Mouse (Mus musculus): ENCODE results near the gene Gm30083. TPM values are rescaled to one million over a fixed set of nuclear protein-coding genes. Genes with fewer than 3 reads are reported as not detected.

The Gm30083 gene
- polyA plus RNA-seq, 1 experiment = not detected

GRCm38 (mm10) chr14:34026710-34027109 is 11.7 kb upstream of the Gm30083 start:
- Histone ChIP-seq H3K27me3 (ENCODE audit: control insufficient read depth, insufficient read depth, low read length) (no peaks in the 10 kb centered on the region), H3K4me3 (ENCODE audit: control insufficient read depth, insufficient read depth, low read length) (no peak overlapping the region), H3K4me1 (replicated peaks; ENCODE audit: control insufficient read depth, insufficient read depth, low read length) (no peaks in the 10 kb centered on the region), H3K36me3 (ENCODE audit: control insufficient read depth, insufficient read depth, low read length) (no peaks in the 10 kb centered on the region), H3K27ac (ENCODE audit: control insufficient read depth, insufficient read depth, low read length) (no peak overlapping the region)
- DNase-seq = no peak
- 92% methylated on average over 2 of the region's 2 CpGs for WGBS
- TF ChIP-seq POLR2A (IDR thresholded peaks at IDR 0.05; ENCODE audit: control insufficient read depth, extremely low read depth, insufficient read depth, low read length, poor library complexity) = no peak
- no peak for TF ChIP-seq CTCF (IDR thresholded peaks at IDR 0.05; ENCODE audit: borderline replicate concordance, control insufficient read depth, extremely low read depth, insufficient read depth, low read length, poor library complexity)

- TF ChIP-seq POLR2A (IDR thresholded peaks at IDR 0.05; ENCODE audit: control insufficient read depth, extremely low read depth, insufficient read depth, low read length, poor library complexity) (no peak), CTCF (IDR thresholded peaks at IDR 0.05; ENCODE audit: borderline replicate concordance, control insufficient read depth, extremely low read depth, insufficient read depth, low read length, poor library complexity) (no peak)
- no peaks in the 10 kb centered on the region for H3K4me1 ChIP-seq (replicated peaks; ENCODE audit: control insufficient read depth, insufficient read depth, low read length)
- DNase-seq = no peak
- no peaks in the 10 kb centered on the region for H3K27me3 ChIP-seq (ENCODE audit: control insufficient read depth, insufficient read depth, low read length)
- WGBS = 88% methylated on average over 2 of the region's 2 CpGs
- no peak overlapping the region for H3K4me3 ChIP-seq (ENCODE audit: control insufficient read depth, insufficient read depth, low read length)
- no peak overlapping the region for H3K27ac ChIP-seq (ENCODE audit: control insufficient read depth, insufficient read depth, low read length)
- H3K36me3 ChIP-seq (ENCODE audit: control insufficient read depth, insufficient read depth, low read length) = no peaks in the 10 kb centered on the region
Measured at GRCm38 (mm10) chr14:34016938-34017337, 2.0 kb upstream of the Gm30083 start.

DNA sequence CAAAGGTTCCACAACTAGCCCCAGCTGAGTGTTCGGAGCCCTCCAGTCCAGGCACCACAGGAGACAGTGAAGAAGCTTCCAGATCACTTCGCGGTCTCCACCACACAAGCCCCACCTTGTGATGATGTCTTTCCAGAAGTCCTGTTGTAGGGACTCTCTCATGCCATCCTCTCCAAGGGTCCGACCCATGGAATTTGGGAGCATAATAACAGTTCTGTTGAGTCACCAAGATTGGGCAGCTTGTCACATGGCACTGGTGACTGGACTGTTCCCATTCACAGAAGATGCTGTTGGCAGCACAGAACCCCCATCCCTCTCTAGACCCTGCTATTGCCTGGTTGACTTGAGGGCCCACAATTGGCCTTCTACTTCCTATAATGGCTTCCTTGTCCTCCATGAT is 1.4 kb upstream of the Gm30083 start, which contains the start of gene Gm5460:
TSS of gene Gm5460 (plus strand) at position 378 of the 400 bp plus-strand sequence.
- no peak for DNase-seq
- WGBS = 96% methylated on average over 4 of the region's 4 CpGs

GRCm38 (mm10) chr14:34002358-34002757 is 12.6 kb downstream of the Gm30083 start:
- WGBS = 78% methylated on average over 5 of the region's 5 CpGs
- no peaks in the 10 kb centered on the region for H3K4me1 ChIP-seq (replicated peaks; ENCODE audit: control insufficient read depth, insufficient read depth, low read length)
- no peak for DNase-seq
- H3K27ac ChIP-seq (ENCODE audit: control insufficient read depth, insufficient read depth, low read length) = no peak overlapping the region
- no peaks in the 10 kb centered on the region for H3K36me3 ChIP-seq (ENCODE audit: control insufficient read depth, insufficient read depth, low read length)
- no peak overlapping the region for H3K4me3 ChIP-seq (ENCODE audit: control insufficient read depth, insufficient read depth, low read length)
- H3K27me3 ChIP-seq (ENCODE audit: control insufficient read depth, insufficient read depth, low read length) = no peaks in the 10 kb centered on the region
- TF ChIP-seq POLR2A (IDR thresholded peaks at IDR 0.05; ENCODE audit: control insufficient read depth, extremely low read depth, insufficient read depth, low read length, poor library complexity) = no peak
- TF ChIP-seq CTCF (IDR thresholded peaks at IDR 0.05; ENCODE audit: borderline replicate concordance, control insufficient read depth, extremely low read depth, insufficient read depth, low read length, poor library complexity) = no peak

More for the DNA sequence above, 1.4 kb upstream of the Gm30083 start, which contains the start of gene Gm5460:
- Histone ChIP-seq H3K27me3 (ENCODE audit: control insufficient read depth, insufficient read depth, low read length) (no peaks in the 10 kb centered on the region), H3K27ac (ENCODE audit: control insufficient read depth, insufficient read depth, low read length) (no peak within 1 kb of the TSS), H3K4me3 (ENCODE audit: control insufficient read depth, insufficient read depth, low read length) (no peak within 1 kb of the TSS), H3K36me3 (ENCODE audit: control insufficient read depth, insufficient read depth, low read length) (no peaks in the 10 kb centered on the region), H3K4me1 (replicated peaks; ENCODE audit: control insufficient read depth, insufficient read depth, low read length) (no peaks in the 10 kb centered on the region)
- TF ChIP-seq CTCF (IDR thresholded peaks at IDR 0.05; ENCODE audit: borderline replicate concordance, control insufficient read depth, extremely low read depth, insufficient read depth, low read length, poor library complexity) (no peak), POLR2A (IDR thresholded peaks at IDR 0.05; ENCODE audit: control insufficient read depth, extremely low read depth, insufficient read depth, low read length, poor library complexity) (no peak)

- Histone ChIP-seq H3K4me1 (replicated peaks; ENCODE audit: control insufficient read depth, insufficient read depth, low read length) (no peaks in the 10 kb centered on the region), H3K27me3 (ENCODE audit: control insufficient read depth, insufficient read depth, low read length) (no peaks in the 10 kb centered on the region), H3K36me3 (ENCODE audit: control insufficient read depth, insufficient read depth, low read length) (no peaks in the 10 kb centered on the region), H3K4me3 (ENCODE audit: control insufficient read depth, insufficient read depth, low read length) (no peak overlapping the region), H3K27ac (ENCODE audit: control insufficient read depth, insufficient read depth, low read length) (no peak overlapping the region)
- DNase-seq = no peak
- no peak for TF ChIP-seq CTCF (IDR thresholded peaks at IDR 0.05; ENCODE audit: borderline replicate concordance, control insufficient read depth, extremely low read depth, insufficient read depth, low read length, poor library complexity)
- TF ChIP-seq POLR2A (IDR thresholded peaks at IDR 0.05; ENCODE audit: control insufficient read depth, extremely low read depth, insufficient read depth, low read length, poor library complexity) = no peak
Measured at GRCm38 (mm10) chr14:34001445-34001844, 13.5 kb downstream of the Gm30083 start.

DNA sequence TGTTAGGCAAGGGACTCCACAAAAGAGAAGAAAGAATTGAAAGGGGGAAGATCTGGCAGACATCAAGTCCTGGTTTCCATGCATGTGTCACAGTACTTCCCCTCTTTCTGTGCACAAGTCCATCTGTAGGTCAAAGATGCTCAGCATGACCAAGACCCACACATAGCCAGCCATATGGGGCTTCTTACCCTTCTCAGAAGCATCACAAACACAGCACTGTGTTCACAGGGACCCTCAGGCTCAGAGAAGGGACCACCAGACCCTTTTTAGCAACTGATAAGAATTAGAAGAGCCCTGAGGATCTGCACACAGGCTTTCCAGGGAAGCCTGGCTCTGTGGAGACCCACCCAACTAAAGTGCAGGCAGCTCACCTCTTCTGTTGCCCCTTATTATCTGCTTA is 14.9 kb downstream of the Gm30083 start:
- H3K36me3 ChIP-seq (ENCODE audit: control insufficient read depth, insufficient read depth, low read length) = no peaks in the 10 kb centered on the region
- DNase-seq = no peak
- H3K4me3 ChIP-seq (ENCODE audit: control insufficient read depth, insufficient read depth, low read length) = no peak overlapping the region

DNA sequence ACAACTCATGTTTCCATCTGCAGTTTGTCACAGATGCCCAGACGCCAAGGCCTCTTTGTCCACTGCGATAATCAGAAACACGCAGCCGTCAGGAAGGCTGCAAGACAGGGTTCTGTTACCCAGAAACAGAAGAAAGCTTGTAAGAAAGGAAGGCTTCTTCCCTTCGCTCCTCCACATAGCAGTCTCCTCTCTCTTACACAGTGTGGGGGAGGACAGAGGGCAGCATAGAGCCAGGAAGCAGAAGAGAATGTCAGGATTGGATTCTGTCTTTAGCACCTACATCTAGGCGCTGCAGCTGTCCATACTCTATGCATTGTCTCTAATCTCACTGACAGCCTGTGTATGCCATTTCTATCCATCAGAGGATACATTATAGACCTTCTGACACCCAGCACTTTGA is 17.6 kb downstream of the Gm30083 start:
- 72% methylated on average over 6 of the region's 6 CpGs for WGBS

More for the DNA sequence above, 14.9 kb downstream of the Gm30083 start:
- H3K27ac ChIP-seq (ENCODE audit: control insufficient read depth, insufficient read depth, low read length) = no peak overlapping the region
- H3K27me3 ChIP-seq (ENCODE audit: control insufficient read depth, insufficient read depth, low read length) = no peaks in the 10 kb centered on the region
- H3K4me1 ChIP-seq (replicated peaks; ENCODE audit: control insufficient read depth, insufficient read depth, low read length) = no peaks in the 10 kb centered on the region
- TF ChIP-seq POLR2A (IDR thresholded peaks at IDR 0.05; ENCODE audit: control insufficient read depth, extremely low read depth, insufficient read depth, low read length, poor library complexity) (no peak), CTCF (IDR thresholded peaks at IDR 0.05; ENCODE audit: borderline replicate concordance, control insufficient read depth, extremely low read depth, insufficient read depth, low read length, poor library complexity) (no peak)

More for the DNA sequence above, 17.6 kb downstream of the Gm30083 start:
- no peaks in the 10 kb centered on the region; the same call in 1 of the 2 replicates for H3K4me1 ChIP-seq (replicated peaks; ENCODE audit: control insufficient read depth, insufficient read depth, low read length)
- H3K4me3 ChIP-seq (ENCODE audit: control insufficient read depth, insufficient read depth, low read length) = no peak overlapping the region
- DNase-seq = no peak
- no peaks in the 10 kb centered on the region for H3K36me3 ChIP-seq (ENCODE audit: control insufficient read depth, insufficient read depth, low read length)
- TF ChIP-seq CTCF (IDR thresholded peaks at IDR 0.05; ENCODE audit: borderline replicate concordance, control insufficient read depth, extremely low read depth, insufficient read depth, low read length, poor library complexity) (no peak), POLR2A (IDR thresholded peaks at IDR 0.05; ENCODE audit: control insufficient read depth, extremely low read depth, insufficient read depth, low read length, poor library complexity) (no peak)
- H3K27me3 ChIP-seq (ENCODE audit: control insufficient read depth, insufficient read depth, low read length) = no peaks in the 10 kb centered on the region
- no peak overlapping the region for H3K27ac ChIP-seq (ENCODE audit: control insufficient read depth, insufficient read depth, low read length)

Measured in thymus, adult 2 months (tissue).